Mouse (Mus musculus) heart, postnatal 0 days (tissue): ENCODE results near the gene Dock7.

ENCODE experiments used
- CTCF ChIP-seq: IDR thresholded peaks from 2 replicates; pipeline ENCODE4 v1.5.1; 2016; ENCODE audit warnings: antibody characterized with exemption, control low read depth, low read depth
- EP300 ChIP-seq: IDR thresholded peaks from 2 replicates; pipeline ENCODE4 v1.6.1; 2016; ENCODE audit warnings: antibody characterized with exemption, low read depth

DNA sequence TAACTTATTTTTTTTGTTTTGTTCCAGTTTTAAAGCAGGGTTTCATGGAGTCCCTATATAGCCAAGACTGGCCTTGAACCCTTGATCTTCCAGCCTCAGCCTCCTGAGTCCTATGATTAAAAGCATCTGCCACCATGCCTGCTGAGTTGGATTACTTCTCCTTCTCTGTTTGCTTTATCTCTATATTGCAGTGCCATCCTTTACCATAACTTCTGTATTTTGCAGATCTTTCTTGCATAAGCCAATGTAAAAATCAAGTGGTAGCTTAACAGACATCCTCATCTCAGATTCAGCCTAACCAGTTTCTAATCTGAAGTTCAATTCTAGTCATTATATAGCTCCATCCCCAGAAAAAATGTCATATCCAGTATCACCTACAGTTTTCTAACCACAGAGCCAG lies 170.2 kb downstream of the Dock7 start:
- TF ChIP-seq CTCF, result no peak
- no peak for TF ChIP-seq EP300
